Mouse (Mus musculus) small intestine, adult 2 months (tissue): ENCODE measurements around the gene Nupr1.

Experiments
- CTCF ChIP-seq: fragments of 200-500 bp; IDR thresholded peaks from 2 replicates; pipeline ENCODE4 v1.5.1; 2012; ENCODE audit warnings: low read depth, mild to moderate bottlenecking, control low read depth, inconsistent platforms, low read length, moderate library complexity, mixed read lengths; ENCODE audit not compliant: insufficient replicate concordance, insufficient read length; ENCODE audit errors: extremely low read depth
- POLR2A ChIP-seq: fragments of 200-500 bp; IDR thresholded peaks from 2 replicates; pipeline ENCODE4 v1.6.1; 2012; ENCODE audit warnings: low read depth, mild to moderate bottlenecking, control low read depth, inconsistent platforms, low read length, moderate library complexity

GRCm38 (mm10) chr7:126579172-126579571 is 51.5 kb downstream of the Nupr1 start:
- TF ChIP-seq CTCF: peak; percentile 65; the same call in 1 of the 2 replicates
- TF ChIP-seq POLR2A: no peak
